Mouse (Mus musculus): ENCODE results near the gene Plcd3. TPM values are rescaled to one million over a fixed set of nuclear protein-coding genes. Genes with fewer than 3 reads are reported as not detected.

Plcd3 gene
- polyA plus RNA-seq, 1 experiment: 0.17 TPM

DNA sequence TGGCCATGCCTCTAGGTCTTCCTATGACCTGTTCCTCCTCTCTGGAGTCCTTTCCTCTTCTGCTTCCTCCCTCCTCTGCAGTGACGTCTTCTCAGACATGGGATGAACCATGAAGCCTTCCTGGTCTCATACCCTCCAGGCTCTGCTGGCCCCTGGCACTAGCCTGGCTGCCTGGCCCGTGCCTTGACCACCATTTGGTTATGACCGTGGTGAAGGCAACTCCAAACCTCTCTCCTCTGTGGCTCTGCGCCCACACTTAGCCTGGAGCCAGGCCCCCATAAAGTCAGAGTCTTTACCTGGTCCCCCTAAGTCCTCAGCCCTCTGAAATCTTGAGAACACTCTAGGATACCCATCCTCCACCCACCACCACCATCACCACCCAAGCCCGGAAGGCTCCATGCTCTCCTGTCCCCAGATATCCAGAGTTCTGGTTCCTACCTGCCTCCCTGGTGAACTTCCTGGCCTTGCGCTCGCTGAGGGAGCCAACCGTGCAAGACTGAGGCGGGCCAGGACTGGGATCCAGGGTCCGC is 27.3 kb downstream of the Plcd3 start:
- Histone ChIP-seq H3K9me3 (ENCODE audit: control insufficient read depth, low read length) (no peaks in the 10 kb centered on the region), H3K4me3 (replicated peaks) (no peak overlapping the region), H3K27me3 (ENCODE audit: control insufficient read depth) (peaks cover 3% of the 10 kb centered on the region; the same call in 1 of the 2 replicates), H3K4me1 (ENCODE audit: control insufficient read depth) (no peaks in the 10 kb centered on the region; the same call in 1 of the 2 replicates), H3K36me3 (ENCODE audit: control insufficient read depth) (peaks cover 21% of the 10 kb centered on the region)
- TF ChIP-seq GATA1 (IDR thresholded peaks at IDR 0.05; ENCODE audit: low read length): no peak
- TF ChIP-seq TAL1 (IDR thresholded peaks at IDR 0.05; ENCODE audit: low read length): no peak

DNA sequence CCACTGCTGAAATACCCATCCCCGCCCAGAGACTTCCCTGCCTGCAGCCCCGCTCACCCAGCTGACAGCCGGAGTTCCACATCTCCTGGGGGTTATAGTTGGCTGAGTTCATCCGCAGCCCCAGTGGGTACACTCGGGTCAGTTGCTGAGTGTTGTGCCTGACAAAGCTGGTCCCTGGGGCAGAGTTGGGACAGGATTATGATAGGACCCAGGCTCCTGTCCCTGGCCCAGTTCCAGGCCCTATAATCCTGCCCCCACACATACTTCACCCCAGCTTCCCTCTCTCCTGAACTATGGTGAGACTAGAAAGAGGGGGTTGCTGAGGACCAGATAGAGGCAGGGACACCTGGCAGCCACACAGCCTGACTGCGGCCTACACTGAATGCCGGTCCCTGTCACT is 27.8 kb downstream of the Plcd3 start:
- Histone ChIP-seq H3K36me3 (ENCODE audit: control insufficient read depth) (peaks cover 26% of the 10 kb centered on the region), H3K4me1 (ENCODE audit: control insufficient read depth) (no peaks in the 10 kb centered on the region; the same call in 1 of the 2 replicates), H3K4me3 (replicated peaks) (no peak overlapping the region), H3K27me3 (ENCODE audit: control insufficient read depth) (peaks cover 2% of the 10 kb centered on the region; the same call in 1 of the 2 replicates), H3K9me3 (ENCODE audit: control insufficient read depth, low read length) (no peaks in the 10 kb centered on the region)
- TF ChIP-seq GATA1 (IDR thresholded peaks at IDR 0.05; ENCODE audit: low read length): no peak
- no peak for TF ChIP-seq TAL1 (IDR thresholded peaks at IDR 0.05; ENCODE audit: low read length)

DNA sequence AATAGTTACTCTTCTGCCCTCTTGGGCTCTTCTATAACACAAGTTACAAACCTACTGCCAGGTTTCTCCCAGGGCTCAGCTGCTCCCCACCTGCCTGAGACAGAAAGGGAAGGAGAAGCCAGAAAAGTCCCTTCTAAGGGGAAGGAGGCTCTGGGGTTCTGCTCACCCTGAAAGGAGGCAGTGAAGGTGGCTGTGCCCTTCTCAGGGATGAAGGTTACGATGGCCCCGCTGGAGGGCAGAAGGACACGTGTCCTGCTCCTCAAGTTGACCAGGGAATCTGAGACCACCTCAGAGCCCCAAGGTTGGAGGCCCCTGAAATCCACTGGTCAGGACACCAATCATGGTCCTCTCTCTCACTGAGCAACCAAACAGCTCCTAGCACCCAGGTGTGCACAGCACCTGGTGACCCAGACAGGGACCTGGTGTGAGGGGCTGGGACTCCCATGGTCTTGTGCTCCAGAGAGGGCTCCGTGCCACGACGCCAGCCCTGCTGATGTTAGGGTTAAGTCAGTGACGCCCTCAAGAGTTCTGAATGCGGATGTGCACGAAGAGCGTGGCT is 31.1 kb downstream of the Plcd3 start:
- peaks cover 58% of the 10 kb centered on the region for H3K36me3 ChIP-seq (ENCODE audit: control insufficient read depth)
- TF ChIP-seq GATA1 (IDR thresholded peaks at IDR 0.05; ENCODE audit: low read length): no peak
- TF ChIP-seq TAL1 (IDR thresholded peaks at IDR 0.05; ENCODE audit: low read length): no peak

DNA sequence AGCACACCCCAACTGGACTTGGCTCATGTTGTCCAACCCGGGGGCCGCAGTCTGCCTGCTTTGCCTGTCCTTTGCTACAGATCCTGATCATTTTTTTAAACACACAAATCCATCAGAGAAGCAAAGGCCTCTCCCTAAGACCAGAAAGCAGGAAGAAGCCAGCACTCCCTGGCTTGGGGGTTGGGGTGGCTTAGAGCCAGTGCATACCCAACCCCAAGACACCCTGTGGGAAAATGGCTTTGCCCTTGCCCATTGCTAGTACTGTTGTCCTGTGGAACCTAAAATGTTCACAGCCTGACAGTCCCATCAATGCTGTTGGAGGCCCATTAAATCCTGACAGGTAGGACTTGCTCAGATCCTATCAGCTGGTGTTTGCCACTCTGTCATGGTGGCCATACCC is 31.7 kb downstream of the Plcd3 start:
- Histone ChIP-seq H3K4me3 (replicated peaks) (no peak overlapping the region), H3K9me3 (ENCODE audit: control insufficient read depth, low read length) (no peaks in the 10 kb centered on the region), H3K4me1 (ENCODE audit: control insufficient read depth) (no peaks in the 10 kb centered on the region), H3K36me3 (ENCODE audit: control insufficient read depth) (peaks cover 65% of the 10 kb centered on the region), H3K27me3 (ENCODE audit: control insufficient read depth) (no peaks in the 10 kb centered on the region)
- TF ChIP-seq GATA1 (IDR thresholded peaks at IDR 0.05; ENCODE audit: low read length) (no peak), TAL1 (IDR thresholded peaks at IDR 0.05; ENCODE audit: low read length) (no peak)

More for the DNA sequence above, 31.1 kb downstream of the Plcd3 start:
- Histone ChIP-seq H3K9me3 (ENCODE audit: control insufficient read depth, low read length) (no peaks in the 10 kb centered on the region), H3K4me3 (replicated peaks) (no peak overlapping the region), H3K4me1 (ENCODE audit: control insufficient read depth) (no peaks in the 10 kb centered on the region), H3K27me3 (ENCODE audit: control insufficient read depth) (no peaks in the 10 kb centered on the region)

DNA sequence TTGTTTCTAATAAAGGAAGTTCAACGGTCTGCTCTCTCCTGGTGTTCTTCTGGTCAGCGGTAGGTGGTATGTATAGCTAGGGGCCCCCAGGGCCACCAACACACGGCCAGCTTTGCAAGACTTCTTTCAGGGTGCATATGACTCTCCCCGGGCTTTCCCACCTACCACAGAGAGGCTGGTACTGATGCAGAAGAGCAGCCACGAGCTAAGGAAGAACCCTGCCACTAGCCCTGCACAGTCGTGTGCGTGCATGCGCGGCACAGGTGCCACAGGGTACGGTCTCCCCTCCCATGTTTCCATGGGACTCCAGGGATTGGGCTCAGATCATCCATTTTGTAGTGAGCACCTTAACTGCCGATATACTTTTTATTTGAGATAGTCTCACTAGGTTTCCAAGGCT is 32.6 kb downstream of the Plcd3 start:
- Histone ChIP-seq H3K4me3 (replicated peaks) (no peak overlapping the region), H3K4me1 (ENCODE audit: control insufficient read depth) (no peaks in the 10 kb centered on the region), H3K36me3 (ENCODE audit: control insufficient read depth) (peaks cover 73% of the 10 kb centered on the region), H3K27me3 (ENCODE audit: control insufficient read depth) (no peaks in the 10 kb centered on the region), H3K9me3 (ENCODE audit: control insufficient read depth, low read length) (no peaks in the 10 kb centered on the region)
- no peak for TF ChIP-seq GATA1 (IDR thresholded peaks at IDR 0.05; ENCODE audit: low read length)
- TF ChIP-seq TAL1 (IDR thresholded peaks at IDR 0.05; ENCODE audit: low read length): no peak

DNA sequence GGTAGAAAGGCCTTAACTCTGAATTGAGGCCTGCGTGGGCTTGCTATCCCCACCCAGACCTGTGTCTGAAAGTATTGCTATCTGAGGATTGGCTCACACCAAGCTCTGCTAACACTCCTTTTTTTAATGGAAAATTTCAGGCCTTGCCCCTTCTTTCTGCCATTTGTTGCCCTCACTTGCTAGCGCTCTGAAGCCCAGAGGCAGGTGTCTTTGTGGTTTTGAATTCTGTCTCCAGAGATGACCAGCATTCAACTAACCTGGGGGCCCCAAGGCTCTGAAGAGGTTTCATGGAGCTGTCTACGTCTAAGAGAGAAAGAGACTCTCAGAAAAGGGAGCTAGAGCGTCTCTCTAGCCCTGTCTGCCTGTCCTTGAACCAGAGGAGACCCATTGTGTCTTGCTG is 33.2 kb downstream of the Plcd3 start:
- TF ChIP-seq GATA1 (IDR thresholded peaks at IDR 0.05; ENCODE audit: low read length): no peak
- TF ChIP-seq TAL1 (IDR thresholded peaks at IDR 0.05; ENCODE audit: low read length): no peak
- Histone ChIP-seq H3K36me3 (ENCODE audit: control insufficient read depth) (peaks cover 79% of the 10 kb centered on the region), H3K27me3 (ENCODE audit: control insufficient read depth) (no peaks in the 10 kb centered on the region), H3K4me3 (replicated peaks) (no peak overlapping the region), H3K9me3 (ENCODE audit: control insufficient read depth, low read length) (no peaks in the 10 kb centered on the region), H3K4me1 (ENCODE audit: control insufficient read depth) (no peaks in the 10 kb centered on the region)

DNA sequence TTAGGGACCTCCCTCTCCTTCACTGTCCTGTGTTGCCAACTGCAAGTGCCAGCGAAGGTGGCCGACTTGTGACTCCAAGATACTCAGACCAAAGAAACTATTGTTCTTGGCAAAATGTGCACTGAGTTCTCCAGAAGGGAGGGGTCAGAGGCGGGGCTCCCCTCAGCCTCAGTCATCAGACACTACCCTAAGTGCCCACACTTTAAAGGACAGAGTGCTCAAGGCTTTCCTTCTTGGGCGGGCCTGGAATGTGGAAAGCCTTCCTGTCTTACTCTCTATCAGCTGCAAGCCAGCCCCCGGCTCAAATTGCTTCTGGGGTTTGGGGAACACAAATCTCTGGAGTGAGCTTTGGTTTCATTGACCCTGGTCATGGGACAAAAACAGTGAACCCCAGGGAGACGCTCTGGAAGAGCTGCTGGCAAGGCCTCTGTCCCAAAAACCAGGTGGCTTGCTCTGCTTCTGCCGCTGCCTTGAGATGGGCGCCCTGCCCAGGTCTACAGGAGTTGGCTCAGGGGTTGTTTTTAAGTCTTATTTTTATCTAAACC is 33.9 kb downstream of the Plcd3 start:
- TF ChIP-seq TAL1 (IDR thresholded peaks at IDR 0.05; ENCODE audit: low read length): no peak
- Histone ChIP-seq H3K27me3 (ENCODE audit: control insufficient read depth) (no peaks in the 10 kb centered on the region), H3K36me3 (ENCODE audit: control insufficient read depth) (peaks cover 84% of the 10 kb centered on the region), H3K4me1 (ENCODE audit: control insufficient read depth) (no peaks in the 10 kb centered on the region), H3K9me3 (ENCODE audit: control insufficient read depth, low read length) (no peaks in the 10 kb centered on the region), H3K4me3 (replicated peaks) (no peak overlapping the region)

DNA sequence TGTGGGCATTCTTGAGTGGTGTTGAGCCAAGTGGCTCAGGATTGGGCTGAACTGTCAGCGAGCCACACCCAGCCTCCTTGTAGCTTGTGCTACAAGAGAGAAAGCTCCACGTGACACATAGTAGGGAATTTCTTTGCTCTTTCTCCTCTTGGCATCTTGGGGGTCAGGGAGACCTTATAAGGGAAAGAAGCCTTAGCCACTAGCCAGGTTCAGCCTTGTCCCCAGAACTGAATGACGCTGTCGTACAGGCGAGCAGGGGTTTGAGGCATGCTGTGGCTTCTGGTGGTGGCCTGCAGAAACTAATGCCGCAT is 34.5 kb downstream of the Plcd3 start:
- no peaks in the 10 kb centered on the region for H3K27me3 ChIP-seq (ENCODE audit: control insufficient read depth)
- H3K4me3 ChIP-seq (replicated peaks): no peak overlapping the region
- no peaks in the 10 kb centered on the region for H3K4me1 ChIP-seq (ENCODE audit: control insufficient read depth)
- H3K36me3 ChIP-seq (ENCODE audit: control insufficient read depth): peaks cover 88% of the 10 kb centered on the region
- no peak for TF ChIP-seq GATA1 (IDR thresholded peaks at IDR 0.05; ENCODE audit: low read length)
- no peak for TF ChIP-seq TAL1 (IDR thresholded peaks at IDR 0.05; ENCODE audit: low read length)
- H3K9me3 ChIP-seq (ENCODE audit: control insufficient read depth, low read length): no peaks in the 10 kb centered on the region

DNA sequence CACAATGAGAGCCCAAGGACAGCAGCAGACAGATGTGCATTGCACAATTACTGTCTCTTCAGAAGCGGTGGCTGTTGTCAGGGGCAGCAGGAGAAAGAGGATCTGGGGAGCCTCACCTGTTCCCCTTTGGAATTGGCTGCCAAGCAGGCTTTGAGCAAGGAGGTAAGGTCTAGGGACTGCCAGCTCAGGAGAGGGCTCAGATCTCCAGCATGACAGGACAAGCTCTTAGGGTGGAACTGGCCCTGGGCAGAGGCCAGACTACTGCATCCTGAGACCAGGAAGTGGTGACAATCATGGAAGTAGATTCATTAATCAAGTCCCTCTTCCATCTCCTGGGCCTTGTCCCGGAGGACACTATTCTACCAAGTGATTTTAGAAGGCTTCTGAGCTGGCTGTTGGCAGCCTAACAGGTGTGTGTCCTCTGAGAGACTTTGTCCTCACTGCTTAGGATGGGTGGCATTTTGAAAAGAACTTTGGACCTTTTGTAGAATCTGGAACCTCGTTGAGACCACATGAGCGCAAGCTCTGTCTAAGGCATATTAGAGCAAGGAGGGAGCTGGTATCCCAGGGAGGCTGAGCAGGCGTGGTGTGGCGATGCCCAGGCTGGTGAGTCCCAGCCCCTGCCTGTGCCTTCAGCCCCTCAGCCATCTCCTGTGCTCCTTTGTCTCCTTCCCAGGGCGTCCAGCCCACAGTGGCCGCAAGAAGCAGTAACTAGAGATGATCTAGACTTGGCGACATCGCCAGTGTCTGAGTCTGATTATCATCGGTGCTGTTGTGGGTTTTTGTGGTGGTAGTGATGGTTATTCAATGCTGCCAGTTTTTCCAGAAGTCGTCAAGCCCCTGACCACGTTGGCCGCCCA is 35.0 kb downstream of the Plcd3 start:
- Histone ChIP-seq H3K36me3 (ENCODE audit: control insufficient read depth) (peaks cover 94% of the 10 kb centered on the region), H3K4me3 (replicated peaks) (no peak overlapping the region), H3K27me3 (ENCODE audit: control insufficient read depth) (no peaks in the 10 kb centered on the region), H3K4me1 (ENCODE audit: control insufficient read depth) (no peaks in the 10 kb centered on the region), H3K9me3 (ENCODE audit: control insufficient read depth, low read length) (no peaks in the 10 kb centered on the region)
- no peak for TF ChIP-seq TAL1 (IDR thresholded peaks at IDR 0.05; ENCODE audit: low read length)
- no peak for TF ChIP-seq GATA1 (IDR thresholded peaks at IDR 0.05; ENCODE audit: low read length)
